9 mouse cellular contexts compared by ENCODE assay signal in genomic region chr8:77154496-77154895, GRCm38 (mm10).
DNase-seq lines count a peak whose midpoint lies in the region; ATAC-seq and TF ChIP-seq lines count a peak whose summit lies in the region.
"Had no signal": no experiment of that assay in that cellular context is flagged by ENCODE, and none has a peak within 500 bp of the region (broad histone marks: within the 10 kb centered on the region; RNA-seq: fewer than 3 reads in every experiment).

No protein-coding gene starts in this region.

- intact Hi-C loops in heart, postnatal 36 days (cut with DNase I): loop anchor here (1.0 to 10.0 kb wide), 2 partner anchors 157 to 190 kb away; no protein-coding TSS in a partner anchor

- no peaks in the 10 kb centered on the region for H3K4me1 ChIP-seq in midbrain, postnatal 0 days (ENCODE audit: insufficient read depth, low read length)
- H3K4me1 ChIP-seq in midbrain, embryonic 11.5 days (ENCODE audit: control insufficient read depth, insufficient read depth, low read length): no peaks in the 10 kb centered on the region
- H3K4me1 ChIP-seq: heart, embryonic 15.5 days had no signal

- H3K9me3 ChIP-seq in midbrain, postnatal 0 days (ENCODE audit: low read length): no peaks in the 10 kb centered on the region
- no peaks in the 10 kb centered on the region for H3K9me3 ChIP-seq in midbrain, embryonic 11.5 days (ENCODE audit: control insufficient read depth, low read length)
- H3K9me3 ChIP-seq: heart, embryonic 15.5 days had no signal

- WGBS in midbrain, postnatal 0 days: 50% methylated on average over 3 of the region's 3 CpGs
- WGBS in midbrain, embryonic 11.5 days: 42% methylated on average over 3 of the region's 3 CpGs

- no peak overlapping the region for H3K4me2 ChIP-seq in midbrain, postnatal 0 days (ENCODE audit: low read depth, low read length, poor library complexity, severe bottlenecking)
- H3K4me2 ChIP-seq in midbrain, embryonic 11.5 days: no peak overlapping the region
- H3K4me2 ChIP-seq: heart, embryonic 15.5 days had no signal

- peak; percentile 64 for TF ChIP-seq CTCF in midbrain, postnatal 0 days (IDR thresholded peaks at IDR 0.05)

- no peak overlapping the region for H3K4me3 ChIP-seq in midbrain, postnatal 0 days (ENCODE audit: low read depth, low read length)
- H3K4me3 ChIP-seq in midbrain, embryonic 11.5 days (ENCODE audit: low read depth, low read length): no peak overlapping the region
- H3K4me3 ChIP-seq: heart, embryonic 15.5 days had no signal

- peak; percentile 64 for DNase-seq in embryo, embryonic 10 days (ENCODE audit: low spot score)
- DNase-seq in embryo, embryonic 9.5 days (ENCODE audit: extremely low spot score): no peak
- no peak for DNase-seq in midbrain, postnatal 0 days (ENCODE audit: low spot score)
- DNase-seq in midbrain, embryonic 11.5 days (ENCODE audit: low spot score, missing footprints): no peak
- peak; percentile 28 to 34 for DNase-seq in heart, postnatal 36 days
- peak; percentile 61 for DNase-seq in thymus, postnatal 0 days (ENCODE audit: low spot score)
- no peak for DNase-seq in right cerebral cortex, adult 2 months (ENCODE audit: low spot score in 2 of 2)
- DNase-seq in right cerebral cortex, postnatal 4 days: no peak

- H3K9ac ChIP-seq in midbrain, postnatal 0 days (replicated peaks; ENCODE audit: low read length, poor library complexity, severe bottlenecking): no peak overlapping the region
- no peak overlapping the region for H3K9ac ChIP-seq in midbrain, embryonic 11.5 days (ENCODE audit: low read length)
- H3K9ac ChIP-seq: heart, embryonic 15.5 days had no signal

- H3K27me3 ChIP-seq in midbrain, postnatal 0 days (ENCODE audit: insufficient read depth, low read length): no peaks in the 10 kb centered on the region
- no peaks in the 10 kb centered on the region for H3K27me3 ChIP-seq in midbrain, embryonic 11.5 days (ENCODE audit: control insufficient read depth, insufficient read depth, low read length)
- H3K27me3 ChIP-seq: heart, embryonic 15.5 days had no signal

- H3K36me3 ChIP-seq in midbrain, postnatal 0 days (ENCODE audit: insufficient read depth, low read length): no peaks in the 10 kb centered on the region
- no peaks in the 10 kb centered on the region for H3K36me3 ChIP-seq in midbrain, embryonic 11.5 days (ENCODE audit: control insufficient read depth, insufficient read depth, low read length)
- H3K36me3 ChIP-seq: heart, embryonic 15.5 days had no signal

- H3K27ac ChIP-seq in midbrain, postnatal 0 days (ENCODE audit: low read depth, low read length): no peak overlapping the region
- H3K27ac ChIP-seq in midbrain, embryonic 11.5 days (ENCODE audit: low read depth, low read length): no peak overlapping the region
- H3K27ac ChIP-seq: heart, embryonic 15.5 days had no signal

- ATAC-seq in midbrain, postnatal 0 days (ENCODE audit: low FRiP score): no peak
- no peak for ATAC-seq in midbrain, embryonic 11.5 days (ENCODE audit: low FRiP score)

Comparison
In these comparisons a context has a peak if more than half of its experiments do, and no peak if none do; other contexts are left out.
1. DNase-seq: peak in embryo, embryonic 10 days (single experiment), heart, postnatal 36 days (2 of 2) and thymus, postnatal 0 days (single experiment); none in embryo, embryonic 9.5 days (single experiment), midbrain, postnatal 0 days (single experiment), midbrain, embryonic 11.5 days (single experiment), right cerebral cortex, adult 2 months (0 of 2) and right cerebral cortex, postnatal 4 days (single experiment).